Mouse (Mus musculus): Measurements from ENCODE around the gene Rarg. TPM values are rescaled to one million over a fixed set of nuclear protein-coding genes. Genes with fewer than 3 reads are reported as not detected.

Rarg gene
- polyA plus RNA-seq, 1 experiment from 2014 or later, result 4.4 TPM

DNA sequence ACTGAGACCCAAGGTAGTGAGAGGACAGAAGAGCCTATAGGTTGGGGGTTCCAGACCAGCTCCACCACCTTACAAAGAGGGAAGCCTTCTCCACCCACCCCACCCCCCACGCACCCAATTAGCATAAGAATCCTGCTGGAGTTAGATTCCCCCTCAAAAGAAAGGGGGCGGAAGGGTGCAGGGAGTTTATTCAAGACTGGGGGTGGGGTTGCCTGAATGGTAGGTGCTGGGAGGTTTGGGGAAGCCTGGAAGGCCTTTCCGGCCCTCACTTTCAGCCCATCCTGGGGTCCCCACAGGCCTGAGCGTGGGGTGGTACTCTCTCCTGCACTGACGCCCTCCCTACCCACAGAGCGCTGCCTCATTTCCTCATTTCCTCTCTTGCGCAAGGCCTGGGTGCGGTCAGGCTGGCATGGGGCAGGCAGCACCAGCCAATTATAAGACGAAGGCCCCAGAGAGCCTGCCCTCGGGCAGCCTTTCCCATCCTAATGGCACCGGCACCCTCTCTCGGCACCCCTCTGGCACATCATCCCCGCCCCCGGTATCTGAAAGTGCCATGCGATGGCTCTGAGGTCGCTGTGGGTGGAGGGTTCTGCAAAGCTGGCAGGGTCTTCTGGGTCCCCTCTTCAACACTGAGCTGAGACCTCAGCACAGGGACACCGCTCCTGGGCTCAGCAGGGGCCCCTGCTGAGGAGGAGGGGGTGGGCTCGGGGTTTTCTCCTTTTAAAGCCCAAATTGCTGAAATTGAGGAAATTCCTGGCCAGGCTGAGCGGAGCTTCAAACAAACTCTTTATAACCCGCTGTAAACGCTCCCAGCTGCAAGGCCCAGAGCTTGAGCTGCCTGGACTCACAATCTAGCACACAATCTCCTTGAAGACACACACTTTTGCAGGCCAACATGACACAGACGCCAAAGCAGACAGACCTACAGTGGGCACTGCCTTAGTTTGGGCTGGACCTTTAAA lies 13.8 kb downstream of the Rarg start:
- Histone ChIP-seq H3K36me3 (peaks cover 5% of the 10 kb centered on the region), H3K9me3 (replicated peaks) (no peaks in the 10 kb centered on the region), H3K27me3 (replicated peaks) (peaks cover 96% of the 10 kb centered on the region), H3K4me3 (peak overlapping the region; percentile 6; the same call in 1 of the 2 replicates), H3K9ac (no peak overlapping the region), H3K4me1 (peaks cover 59% of the 10 kb centered on the region), H3K27ac (peak overlapping the region; percentile 20), H3K4me2 (peak overlapping the region; percentile 46)
- WGBS (ENCODE audit: insufficient replicate concordance), result 12% methylated on average over 22 of the region's 22 CpGs
- 0 out of 2 replicates have a peak, but pooled peaks have one; percentile 11 for ATAC-seq

DNA sequence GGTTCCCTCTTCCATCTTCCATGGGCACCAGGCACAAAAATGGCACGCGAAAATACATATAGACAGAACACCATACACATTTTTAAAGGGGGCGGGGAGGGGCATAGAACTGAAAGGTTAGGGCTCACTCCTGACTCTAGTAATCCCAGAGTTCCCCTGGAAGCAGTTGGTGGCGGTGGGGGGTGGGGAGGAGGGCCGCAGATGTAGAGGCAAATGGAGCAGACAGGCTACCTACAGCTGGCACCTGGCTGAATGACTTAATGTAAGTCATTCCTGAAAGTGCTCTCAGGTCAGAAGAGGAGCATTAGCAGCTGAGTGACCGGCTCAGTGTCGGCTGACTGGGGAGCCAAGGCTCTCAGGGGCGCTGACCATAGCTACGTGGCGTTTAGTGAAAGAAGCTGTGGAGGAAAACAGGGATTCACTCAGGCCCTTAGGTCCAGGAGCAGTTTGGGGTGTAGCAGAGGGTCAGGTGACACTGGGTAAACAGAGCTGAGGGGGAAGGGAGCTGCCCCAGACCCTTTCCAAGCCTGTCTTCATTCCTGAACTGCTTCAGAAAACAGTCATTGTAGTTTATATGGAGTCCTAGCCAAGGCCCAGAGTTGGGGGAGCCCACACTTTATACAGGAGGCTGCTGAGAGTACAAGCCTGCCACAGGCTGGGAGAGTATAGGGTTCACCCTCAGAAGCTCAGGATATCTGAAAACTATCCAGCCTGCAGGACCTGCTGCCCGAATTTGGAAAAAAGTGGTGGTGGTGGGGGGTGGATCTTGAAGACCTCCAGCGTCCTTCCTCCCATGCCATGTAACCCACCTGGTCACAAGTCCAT lies 14.7 kb downstream of the Rarg start:
- no peaks in the 10 kb centered on the region for H3K9me3 ChIP-seq (replicated peaks)
- H3K4me3 ChIP-seq, result no peak overlapping the region
- no peak overlapping the region for H3K4me2 ChIP-seq
- H3K4me1 ChIP-seq, result peaks cover 50% of the 10 kb centered on the region
- peaks cover 6% of the 10 kb centered on the region for H3K36me3 ChIP-seq
- peaks cover 87% of the 10 kb centered on the region for H3K27me3 ChIP-seq (replicated peaks)
- no peak overlapping the region for H3K27ac ChIP-seq
- WGBS (ENCODE audit: insufficient replicate concordance), result 44% methylated on average over 12 of the region's 12 CpGs
- ATAC-seq, result no peak
- no peak overlapping the region for H3K9ac ChIP-seq

DNA sequence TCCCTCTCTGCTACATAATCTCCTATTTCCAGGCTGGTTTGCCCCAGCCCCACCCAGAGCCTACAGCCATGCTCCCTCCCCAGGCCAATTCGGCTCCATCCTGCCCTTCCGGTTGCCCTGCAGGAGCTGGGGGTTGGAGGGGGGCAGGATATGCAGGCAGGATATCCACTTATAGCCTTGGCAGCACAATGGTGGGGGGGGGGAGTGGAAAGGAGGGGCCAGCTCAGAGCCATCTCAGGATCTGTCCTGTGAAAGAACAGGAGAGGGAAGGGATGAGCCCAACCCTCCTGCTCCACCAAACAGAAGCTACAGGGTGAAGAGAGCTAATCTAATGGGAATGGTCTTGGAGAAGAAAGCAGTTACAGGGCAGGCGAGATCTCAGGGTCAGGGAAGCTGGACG lies 16.7 kb downstream of the Rarg start:
- no peaks in the 10 kb centered on the region for H3K9me3 ChIP-seq (replicated peaks)
- peaks cover 37% of the 10 kb centered on the region for H3K4me1 ChIP-seq
- peaks cover 6% of the 10 kb centered on the region for H3K36me3 ChIP-seq
- WGBS (ENCODE audit: insufficient replicate concordance), result 48% methylated on average over 4 of the region's 4 CpGs
- H3K4me2 ChIP-seq, result no peak overlapping the region
- H3K27me3 ChIP-seq (replicated peaks), result peaks cover 73% of the 10 kb centered on the region
- no peak overlapping the region for H3K4me3 ChIP-seq
- no peak overlapping the region for H3K9ac ChIP-seq
- no peak overlapping the region for H3K27ac ChIP-seq
- 0 out of 2 replicates have a peak, but pooled peaks have one; percentile 4 for ATAC-seq

DNA sequence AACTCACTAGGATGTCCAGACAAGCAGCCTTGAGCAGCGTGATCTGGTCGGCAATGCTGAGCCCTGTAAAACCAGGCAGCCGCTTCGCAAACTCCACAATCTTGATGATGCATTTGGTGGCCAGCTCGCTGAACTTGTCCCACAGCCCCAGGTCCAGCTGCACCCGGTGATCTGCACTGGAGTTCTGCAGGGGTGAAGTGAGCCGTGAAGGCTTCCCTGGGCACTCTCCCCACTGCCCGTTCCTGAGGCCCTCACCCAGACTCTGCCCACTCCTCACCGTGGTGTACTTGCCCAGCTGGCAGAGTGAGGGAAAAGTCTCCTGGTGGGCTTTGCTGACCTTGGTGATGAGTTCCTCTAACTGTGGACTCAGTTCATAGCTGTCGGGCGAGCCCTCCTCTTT lies 17.5 kb downstream of the Rarg start:
- Histone ChIP-seq H3K9ac (no peak overlapping the region), H3K9me3 (replicated peaks) (no peaks in the 10 kb centered on the region), H3K36me3 (peaks cover 6% of the 10 kb centered on the region), H3K27me3 (replicated peaks) (peaks cover 71% of the 10 kb centered on the region), H3K27ac (no peak overlapping the region), H3K4me2 (no peak overlapping the region), H3K4me1 (peaks cover 37% of the 10 kb centered on the region), H3K4me3 (no peak overlapping the region)
- WGBS (ENCODE audit: insufficient replicate concordance), result 56% methylated on average over 11 of the region's 11 CpGs
- no peak for ATAC-seq

DNA sequence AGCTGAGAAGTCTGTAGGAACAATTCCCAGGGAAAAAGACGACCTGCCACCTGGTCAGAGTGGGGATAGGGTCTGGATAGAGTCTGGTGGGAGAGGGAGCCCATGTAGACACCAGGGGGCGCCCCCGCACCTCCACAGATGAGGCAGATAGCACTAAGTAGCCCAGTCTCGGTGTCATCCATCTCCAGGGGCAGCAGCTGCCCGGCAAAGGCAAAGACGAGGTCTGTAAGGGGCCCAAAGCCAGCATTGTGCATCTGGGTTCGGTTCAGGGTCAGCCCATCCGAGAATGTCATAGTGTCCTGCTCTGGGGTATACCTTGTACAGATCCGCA lies 18.1 kb downstream of the Rarg start:
- H3K9me3 ChIP-seq (replicated peaks), result no peaks in the 10 kb centered on the region
- H3K4me3 ChIP-seq, result no peak overlapping the region
- no peak overlapping the region for H3K27ac ChIP-seq
- H3K36me3 ChIP-seq, result peaks cover 6% of the 10 kb centered on the region
- peaks cover 64% of the 10 kb centered on the region for H3K27me3 ChIP-seq (replicated peaks)
- WGBS (ENCODE audit: insufficient replicate concordance), result 9% methylated on average over 9 of the region's 9 CpGs
- H3K9ac ChIP-seq, result no peak overlapping the region
- H3K4me2 ChIP-seq, result no peak overlapping the region
- peak; percentile 45; the same call in 1 of the 2 replicates for ATAC-seq
- H3K4me1 ChIP-seq, result peaks cover 39% of the 10 kb centered on the region

DNA sequence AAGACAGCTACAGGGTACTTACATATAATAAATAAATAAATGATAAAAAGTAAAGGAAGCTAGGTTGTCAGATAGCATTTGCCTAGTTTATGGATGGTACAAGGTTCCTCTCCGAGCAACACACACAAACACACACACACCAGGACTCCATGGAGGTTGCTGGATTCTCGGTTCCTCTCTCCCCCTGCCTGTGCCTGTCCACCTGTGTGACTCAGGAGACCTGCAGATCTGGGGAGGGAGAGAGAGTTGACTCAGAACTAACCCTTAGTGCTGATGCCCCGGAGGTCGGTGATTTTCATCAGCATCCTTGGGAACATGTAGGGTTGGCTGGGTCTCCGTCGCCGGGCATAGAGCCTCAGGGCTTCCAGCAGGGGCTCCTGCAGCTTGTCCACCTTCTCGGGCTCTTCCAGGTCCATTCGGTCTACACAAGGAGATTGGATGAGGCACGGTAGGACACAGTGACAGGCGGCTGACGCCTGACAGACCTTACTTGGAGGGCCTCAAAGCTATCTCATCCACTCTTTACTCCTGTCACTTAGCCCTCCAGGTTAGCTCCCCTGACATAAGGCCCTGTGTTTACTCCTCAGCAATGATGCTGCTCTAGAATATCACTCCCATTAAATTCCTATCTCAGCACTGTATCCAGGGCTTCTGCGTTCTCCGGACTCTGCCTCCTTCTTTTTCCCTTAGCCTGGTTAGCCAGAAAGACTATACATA lies 18.6 kb downstream of the Rarg start:
- H3K4me3 ChIP-seq, result no peak overlapping the region
- H3K4me2 ChIP-seq, result no peak overlapping the region
- H3K36me3 ChIP-seq, result peaks cover 6% of the 10 kb centered on the region
- H3K27me3 ChIP-seq (replicated peaks), result peaks cover 59% of the 10 kb centered on the region
- no peak overlapping the region for H3K9ac ChIP-seq
- H3K9me3 ChIP-seq (replicated peaks), result no peaks in the 10 kb centered on the region
- no peak for ATAC-seq
- H3K27ac ChIP-seq, result no peak overlapping the region
- peaks cover 39% of the 10 kb centered on the region for H3K4me1 ChIP-seq
- WGBS (ENCODE audit: insufficient replicate concordance), result 71% methylated on average over 14 of the region's 14 CpGs

DNA sequence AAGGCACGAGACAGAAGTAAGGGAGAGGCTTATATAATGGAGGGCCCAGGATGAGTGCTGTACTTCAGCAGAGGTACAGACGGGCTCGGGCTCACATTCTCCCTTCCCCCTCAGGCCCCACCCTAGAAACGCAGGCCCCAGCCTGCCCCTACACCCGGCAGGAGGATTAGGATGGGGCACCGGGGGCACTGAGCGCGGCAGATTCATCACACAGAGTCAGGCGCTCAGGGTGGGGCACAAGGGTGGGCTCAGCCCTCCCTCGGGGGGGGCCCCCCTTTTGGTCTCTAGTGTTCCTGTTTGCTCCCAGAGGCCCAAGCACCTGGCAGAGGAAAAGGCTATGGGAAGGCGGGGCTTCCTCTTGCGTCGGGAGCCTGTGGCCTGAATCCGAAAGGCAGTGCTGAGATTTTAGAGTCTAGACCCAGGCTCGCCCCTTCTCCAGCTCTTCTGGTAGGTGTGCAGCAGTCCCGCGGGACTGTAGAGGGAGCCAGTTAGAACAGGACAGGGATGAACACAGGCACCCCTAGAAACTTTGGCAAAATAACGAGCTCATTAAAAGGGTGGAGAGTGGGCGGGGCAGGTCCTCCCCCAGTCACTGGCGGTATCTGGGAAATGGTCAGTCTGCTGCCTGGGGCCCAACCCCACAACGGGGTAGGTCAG lies 21.8 kb downstream of the Rarg start:
- Histone ChIP-seq H3K9me3 (replicated peaks) (no peaks in the 10 kb centered on the region), H3K4me1 (peaks cover 57% of the 10 kb centered on the region), H3K27ac (peak overlapping the region; percentile 21; the same call in 1 of the 2 replicates), H3K9ac (no peak overlapping the region), H3K4me2 (peak overlapping the region; percentile 51), H3K4me3 (peak overlapping the region; percentile 24), H3K27me3 (replicated peaks) (peaks cover 27% of the 10 kb centered on the region), H3K36me3 (peaks cover 6% of the 10 kb centered on the region)
- no peak for ATAC-seq
- 29% methylated on average over 21 of the region's 21 CpGs for WGBS (ENCODE audit: insufficient replicate concordance)

DNA sequence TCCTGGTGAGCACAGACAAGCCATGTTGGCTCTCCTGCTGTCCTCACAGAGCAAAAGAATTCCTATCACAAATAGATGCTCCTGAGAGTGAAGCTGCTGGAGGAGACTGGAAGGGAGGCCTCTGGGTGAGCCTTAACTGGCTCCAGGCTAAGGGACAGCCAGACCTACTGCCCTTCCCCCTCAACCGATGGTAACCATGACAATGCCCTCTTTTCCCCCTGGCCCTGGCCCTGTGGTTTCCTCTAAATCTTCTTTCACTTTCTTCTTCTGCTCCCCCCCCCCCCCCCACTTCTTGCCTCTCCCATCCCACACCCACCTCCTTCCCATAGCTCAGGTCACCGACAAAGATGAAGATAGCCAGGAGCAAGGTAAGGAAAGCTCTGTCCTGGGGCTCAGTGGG lies 23.4 kb downstream of the Rarg start:
- no peak overlapping the region; the same call in 1 of the 2 replicates for H3K4me2 ChIP-seq
- H3K36me3 ChIP-seq, result peaks cover 4% of the 10 kb centered on the region
- peaks cover 62% of the 10 kb centered on the region for H3K4me1 ChIP-seq
- H3K4me3 ChIP-seq, result no peak overlapping the region
- no peaks in the 10 kb centered on the region for H3K9me3 ChIP-seq (replicated peaks)
- 8% methylated on average over 2 of the region's 2 CpGs for WGBS (ENCODE audit: insufficient replicate concordance)
- H3K9ac ChIP-seq, result no peak overlapping the region
- no peak for ATAC-seq
- no peak overlapping the region for H3K27ac ChIP-seq
- H3K27me3 ChIP-seq (replicated peaks), result peaks cover 14% of the 10 kb centered on the region

DNA sequence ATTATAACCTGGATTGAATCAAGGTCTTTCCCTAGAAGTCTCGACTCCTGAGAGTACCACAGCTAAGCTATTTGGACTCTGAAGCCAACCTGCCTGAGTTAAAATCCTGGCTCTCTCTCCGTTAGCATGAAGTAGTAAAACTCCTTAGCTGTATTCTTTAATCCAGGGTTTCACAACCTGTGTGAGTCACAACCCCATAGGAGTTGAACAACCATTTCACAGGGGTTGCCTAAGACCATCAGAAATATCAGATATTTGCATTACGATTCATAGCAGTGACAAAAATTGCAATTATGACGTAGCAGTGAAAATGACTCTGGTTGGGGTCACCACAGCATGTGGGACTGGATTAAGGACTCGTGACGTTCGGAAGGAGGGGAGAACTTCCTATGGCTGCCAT lies 24.6 kb downstream of the Rarg start:
- Histone ChIP-seq H3K9me3 (replicated peaks) (no peaks in the 10 kb centered on the region), H3K36me3 (no peaks in the 10 kb centered on the region), H3K9ac (no peak overlapping the region), H3K27ac (no peak overlapping the region), H3K4me1 (peaks cover 62% of the 10 kb centered on the region), H3K4me3 (no peak overlapping the region), H3K4me2 (no peak overlapping the region), H3K27me3 (replicated peaks) (peaks cover 12% of the 10 kb centered on the region)
- ATAC-seq, result no peak
- 79% methylated on average over 7 of the region's 7 CpGs for WGBS (ENCODE audit: insufficient replicate concordance)

DNA sequence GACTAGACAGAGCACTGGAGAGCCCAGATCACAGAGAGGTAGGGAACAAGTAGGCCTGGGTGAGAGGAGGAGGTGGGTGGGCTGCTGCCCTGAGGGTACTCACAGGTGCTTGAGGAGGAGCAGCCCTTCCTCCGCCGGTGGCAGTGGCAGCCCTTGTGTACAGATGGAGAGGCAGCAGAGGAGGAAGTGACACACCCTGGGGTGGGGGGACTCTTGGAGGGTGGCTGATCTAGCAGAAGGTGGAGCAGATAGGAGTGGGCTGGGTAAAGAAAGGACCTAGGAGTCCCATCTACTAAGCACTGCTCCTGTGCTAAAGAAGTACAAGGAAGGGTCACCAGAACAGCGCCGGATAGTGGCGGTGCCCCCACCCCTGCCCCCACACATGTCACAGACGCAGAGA lies 25.6 kb downstream of the Rarg start, which contains the start of gene Itgb7:
Itgb7 (minus strand) TSS at position 197 of the 400 bp plus-strand sequence.
- H3K4me2 ChIP-seq, result peak within 1 kb of the TSS; percentile 65
- H3K4me1 ChIP-seq, result peaks cover 69% of the 10 kb centered on the region
- H3K4me3 ChIP-seq, result peak within 1 kb of the TSS; percentile 42
- no peaks in the 10 kb centered on the region for H3K9me3 ChIP-seq (replicated peaks)
- peaks cover 15% of the 10 kb centered on the region for H3K27me3 ChIP-seq (replicated peaks)
- H3K36me3 ChIP-seq, result no peaks in the 10 kb centered on the region
- WGBS (ENCODE audit: insufficient replicate concordance), result 6% methylated on average over 6 of the region's 6 CpGs
- peak; percentile 96 for ATAC-seq
- peak within 1 kb of the TSS; percentile 60 for H3K9ac ChIP-seq
- H3K27ac ChIP-seq, result peak within 1 kb of the TSS; percentile 46
